Mouse (Mus musculus): ENCODE results near the gene Ccdc63. TPM values are rescaled to one million over a fixed set of nuclear protein-coding genes. Genes with fewer than 3 reads are reported as not detected.
A peak's percentile ranks its signal among the peaks of the same experiment; 100 is the strongest.
"Not testable (repeated sequence)": the region's sequence is repeated elsewhere in the genome, so short reads cannot be mapped to it uniquely, and the experiment has no call there.

The Ccdc63 gene
- total RNA-seq (2021): under 1 TPM in 1 of 2 experiments, not detected in 1; 0.36 TPM

- no peak for DNase-seq
Measured at GRCm38 (mm10) chr5:122140723-122141122, at the start of gene Ccdc63. Ccdc63 (minus strand) TSS chr5:122140823.

DNA sequence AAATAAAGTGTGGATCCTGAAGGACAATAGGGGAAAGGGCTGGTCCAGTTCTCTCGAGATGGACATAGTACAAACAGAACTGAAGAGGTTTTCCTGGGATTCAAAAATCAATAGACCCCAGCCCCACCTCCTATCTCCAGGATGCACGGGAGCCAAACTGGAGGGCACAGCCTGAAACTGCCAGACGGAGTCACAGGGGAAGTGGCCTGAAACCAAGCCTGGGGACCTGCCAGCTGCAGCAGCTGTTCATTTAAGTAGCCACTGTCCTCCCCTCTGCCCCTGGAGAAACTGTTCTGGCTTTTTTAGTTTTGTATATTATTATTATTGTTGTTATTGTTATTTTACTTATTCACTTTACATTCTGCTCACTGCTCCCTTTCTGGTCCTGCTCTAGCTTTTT is 48.5 kb upstream of the Ccdc63 start:
- no peak for DNase-seq

DNA sequence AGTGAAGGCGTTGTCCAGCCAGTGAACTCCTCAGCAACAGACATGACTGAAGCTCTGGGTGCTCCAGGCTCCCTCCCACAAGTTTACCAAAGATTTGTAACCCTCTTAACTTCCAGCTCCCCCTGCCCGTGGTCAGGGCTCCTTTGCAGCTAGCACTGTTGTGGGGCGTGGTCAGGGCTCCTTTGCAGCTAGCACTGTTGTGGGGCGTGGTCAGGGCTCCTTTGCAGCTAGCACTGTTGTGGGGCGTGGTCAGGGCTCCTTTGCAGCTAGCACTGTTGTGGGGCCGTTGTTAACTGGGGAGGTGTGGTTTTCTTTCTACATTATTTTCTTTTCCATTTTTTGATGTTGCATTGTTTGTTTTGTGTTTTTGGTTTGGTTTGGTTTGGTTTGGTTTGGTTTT is 44.2 kb upstream of the Ccdc63 start:
- not testable (repeated sequence) for DNase-seq

- DNase-seq: no peak
Measured at GRCm38 (mm10) chr5:122184283-122184806, 43.7 kb upstream of the Ccdc63 start.

DNA sequence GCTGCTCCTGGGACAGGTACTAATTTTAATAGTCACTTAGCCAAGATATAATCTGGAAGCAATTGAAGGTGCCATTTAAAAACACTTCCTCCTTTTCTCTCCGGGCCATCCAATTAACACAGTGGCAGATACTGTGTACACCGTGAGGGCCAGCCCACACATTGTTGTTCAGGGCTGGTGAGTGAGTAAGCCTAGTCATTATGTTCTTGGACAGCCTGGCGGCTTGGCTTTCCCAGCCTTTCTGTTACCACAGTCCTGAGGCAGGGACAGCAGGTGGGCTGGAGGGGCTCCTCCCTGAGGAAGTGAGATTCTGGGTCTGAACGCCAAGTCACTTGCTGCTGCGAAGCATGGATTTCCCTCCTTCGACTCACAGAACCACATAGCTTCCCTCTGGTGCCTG is 39.0 kb upstream of the Ccdc63 start:
- DNase-seq: no peak

DNA sequence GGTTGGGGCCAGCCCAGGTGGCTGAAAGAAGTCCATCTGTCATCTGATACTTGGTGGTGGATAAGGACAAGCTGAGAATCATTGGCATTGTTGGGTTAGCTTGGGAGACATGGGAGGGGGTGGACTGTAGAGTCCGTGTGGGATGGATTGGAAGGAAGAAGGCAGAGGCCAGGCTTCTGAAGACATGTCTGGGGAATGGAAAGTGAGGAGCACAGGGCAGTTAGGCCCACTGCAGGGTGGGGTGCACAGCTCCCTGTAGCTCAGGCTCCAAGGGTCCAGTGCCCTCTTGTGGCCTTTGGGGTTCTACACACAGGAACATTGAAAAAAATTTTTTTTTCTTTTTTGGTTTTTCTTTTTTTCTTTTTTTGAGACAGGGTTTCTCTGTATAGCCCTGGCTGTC is 35.8 kb upstream of the Ccdc63 start:
- peak; percentile 76 for DNase-seq

- DNase-seq: no peak
Measured at GRCm38 (mm10) chr5:122175961-122176360, 35.3 kb upstream of the Ccdc63 start.

DNA sequence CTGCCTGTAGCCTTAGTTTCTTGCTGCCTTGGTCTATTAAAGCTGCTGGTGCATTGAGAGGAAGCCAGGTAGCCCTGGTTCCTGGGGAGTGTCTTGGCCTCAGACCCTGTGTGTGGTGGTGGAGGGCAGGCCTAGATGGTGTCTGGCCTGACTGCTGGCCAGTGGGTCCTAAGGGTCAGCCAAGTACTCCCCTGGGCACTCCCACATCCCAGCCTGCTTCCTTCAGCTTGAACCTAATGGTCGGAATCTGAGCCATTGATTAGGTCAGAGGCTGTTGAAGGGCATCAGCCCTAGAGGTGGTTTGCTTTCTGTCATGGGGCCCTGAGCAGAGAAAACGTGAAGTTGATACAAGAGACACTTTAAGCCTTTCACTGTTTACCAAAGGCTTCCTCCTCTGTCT is 34.8 kb upstream of the Ccdc63 start:
- DNase-seq: no peak

DNA sequence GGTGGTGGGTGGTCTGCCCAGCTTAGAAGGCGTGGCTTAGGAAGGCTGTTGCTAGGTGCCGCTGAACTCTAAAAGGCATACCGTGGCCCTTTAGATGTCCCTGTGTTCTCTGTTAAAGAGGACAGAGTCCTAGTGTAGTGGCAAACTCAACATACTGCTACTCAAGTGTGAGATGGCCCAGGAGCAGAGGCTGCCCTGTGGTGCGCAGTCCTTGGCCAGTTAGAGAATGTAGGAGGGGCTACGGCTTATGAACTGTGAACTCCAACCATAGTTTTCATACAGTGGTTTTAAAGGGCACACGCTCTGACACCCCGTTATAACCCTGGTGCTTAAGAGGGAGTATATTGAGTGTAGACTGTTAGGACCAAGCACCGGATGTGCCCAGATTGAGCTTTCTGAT is 30.4 kb upstream of the Ccdc63 start:
- no peak for DNase-seq

- no peak for DNase-seq
Measured at GRCm38 (mm10) chr5:122168344-122169069, 27.9 kb upstream of the Ccdc63 start.

DNA sequence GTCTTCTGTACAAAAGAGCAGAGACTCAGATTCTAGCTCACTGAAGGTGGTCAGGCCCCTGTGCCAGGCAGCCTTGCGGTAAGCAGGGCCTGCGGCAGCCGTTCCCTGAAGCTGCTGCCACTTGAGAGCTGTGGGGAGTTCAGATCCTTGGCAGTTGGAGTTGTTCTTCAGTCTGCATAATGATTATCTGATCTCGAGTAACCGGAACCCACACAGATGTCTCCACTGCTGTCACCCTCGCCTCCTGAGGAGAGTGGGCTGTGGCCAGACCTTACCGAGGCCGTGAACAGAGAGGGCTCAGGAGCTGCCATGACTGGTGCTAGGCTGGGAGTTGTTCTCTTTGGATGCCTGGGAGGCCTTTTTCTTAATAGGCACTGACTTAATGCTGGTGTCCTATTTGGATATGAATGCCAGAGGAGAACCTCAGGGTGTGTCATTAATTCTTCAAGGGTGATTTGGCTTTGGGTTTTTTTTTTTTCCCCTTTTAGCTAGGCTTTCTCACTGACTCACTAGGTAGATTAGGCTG is 26.1 kb upstream of the Ccdc63 start:
- DNase-seq: no peak

DNA sequence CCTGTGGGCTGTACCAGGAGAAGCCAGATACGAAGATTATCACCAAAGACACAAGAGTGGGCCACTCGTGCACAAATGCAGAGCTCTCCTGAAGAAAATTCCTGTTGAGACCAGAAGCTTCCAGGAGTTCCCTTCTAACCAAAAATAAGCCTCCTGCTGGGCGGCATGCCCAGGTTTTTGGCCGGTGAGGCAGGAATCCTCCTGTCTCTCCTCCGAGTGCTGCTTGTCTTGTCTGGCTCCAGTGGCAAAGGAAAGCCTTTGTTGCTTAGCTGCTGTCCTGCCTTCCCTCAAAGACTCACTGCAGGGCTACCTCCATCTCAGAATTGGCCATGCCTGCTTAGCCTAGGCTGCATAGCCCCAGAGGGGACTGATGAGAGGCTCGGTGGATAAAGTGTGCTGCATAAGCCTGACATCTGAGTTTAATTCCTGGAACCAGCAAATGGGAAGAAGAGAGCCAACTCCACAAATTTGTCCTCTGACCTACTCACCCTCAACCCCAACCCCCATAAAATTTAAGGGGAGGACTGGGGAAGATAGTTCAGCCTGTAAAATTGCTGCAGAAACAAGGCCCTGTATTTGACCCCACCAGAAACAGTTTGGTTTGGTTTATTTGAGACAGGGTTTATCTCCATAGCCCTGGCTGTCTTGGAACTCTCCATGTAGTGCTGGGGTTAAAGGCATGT is 24.8 kb upstream of the Ccdc63 start:
- DNase-seq: peak; percentile 38

- no peak for DNase-seq
Measured at GRCm38 (mm10) chr5:122164011-122164410, 23.4 kb upstream of the Ccdc63 start.

GRCm38 (mm10) chr5:122163194-122163593 is 22.6 kb upstream of the Ccdc63 start:
- DNase-seq: no peak

DNA sequence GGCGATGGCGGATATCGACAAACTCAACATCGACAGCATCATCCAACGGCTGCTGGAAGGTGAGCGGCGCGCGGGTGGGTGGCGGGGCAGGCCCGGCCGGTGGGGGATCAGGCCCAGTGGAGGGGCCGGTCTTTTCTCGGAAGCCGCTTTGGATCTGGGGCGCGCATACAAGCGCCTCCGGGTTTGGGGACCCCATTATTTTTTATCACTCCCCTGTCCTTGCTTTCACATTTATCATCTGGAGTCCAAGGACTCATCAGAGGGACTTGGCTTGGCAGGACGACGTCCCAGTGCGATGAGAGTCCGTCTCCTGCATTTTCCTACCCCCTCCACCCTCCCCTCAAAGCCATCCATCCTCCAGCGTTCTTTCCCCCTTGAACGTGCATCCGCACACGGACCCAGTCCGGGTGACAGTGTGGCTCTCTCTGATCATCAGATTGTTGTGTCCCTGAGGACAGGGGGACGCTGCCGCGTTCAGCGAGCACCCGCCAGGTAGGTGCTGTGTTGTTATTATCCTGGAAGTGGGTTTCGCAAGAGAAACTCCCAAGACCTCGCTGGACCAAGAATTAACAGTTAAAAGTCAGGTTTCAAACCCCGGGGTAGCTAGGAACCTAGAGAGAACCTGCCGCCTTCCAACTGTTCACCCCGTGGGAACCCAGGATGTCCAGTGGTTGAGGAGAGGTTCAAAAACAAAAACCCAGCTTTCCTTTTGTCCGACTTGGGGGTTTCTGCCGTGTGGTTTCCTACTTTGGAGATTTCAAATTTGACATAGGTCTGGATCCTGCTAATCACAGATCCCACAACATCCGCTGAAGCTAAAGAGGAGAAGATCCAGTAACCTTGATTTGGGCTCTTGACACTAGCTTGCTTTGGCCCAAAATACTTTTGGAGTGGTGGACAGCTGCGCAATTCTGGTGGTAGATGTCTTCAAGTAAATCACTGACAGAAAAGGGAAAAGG is 18.2 kb upstream of the Ccdc63 start:
- DNase-seq: no peak

DNA sequence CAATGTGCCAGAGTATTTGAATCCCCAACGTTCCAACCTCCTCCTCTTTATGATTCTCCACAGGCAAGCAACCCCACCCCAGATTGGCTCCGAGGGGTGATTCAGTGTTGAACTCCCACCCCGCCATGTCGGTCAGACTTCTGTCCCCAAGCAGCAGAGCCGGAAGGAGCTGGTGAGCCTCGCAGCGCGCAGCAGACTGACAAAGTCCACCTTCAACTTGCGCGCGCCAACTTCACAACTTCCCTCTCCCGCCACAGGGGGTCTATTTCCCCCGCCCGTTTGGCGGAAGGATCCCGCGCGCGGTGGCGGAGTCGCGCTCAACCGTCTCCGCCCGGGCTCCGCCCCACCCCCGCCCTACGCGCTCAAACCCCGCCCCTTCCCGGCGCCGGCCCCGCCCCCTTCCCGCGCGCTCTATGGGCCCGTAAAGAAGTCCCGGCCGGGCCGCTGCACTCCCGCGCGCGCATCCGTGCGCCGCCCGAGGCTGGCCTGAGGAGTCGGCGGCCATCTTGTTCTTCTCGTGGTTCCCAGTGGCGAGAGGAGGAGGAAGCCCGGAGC is 17.3 kb upstream of the Ccdc63 start, which contains the start of gene Ppp1cc:
Gene Ppp1cc, plus strand, starts transcription at position 452 of the 555 bp plus-strand sequence.
- DNase-seq: peak; percentile 95

DNA sequence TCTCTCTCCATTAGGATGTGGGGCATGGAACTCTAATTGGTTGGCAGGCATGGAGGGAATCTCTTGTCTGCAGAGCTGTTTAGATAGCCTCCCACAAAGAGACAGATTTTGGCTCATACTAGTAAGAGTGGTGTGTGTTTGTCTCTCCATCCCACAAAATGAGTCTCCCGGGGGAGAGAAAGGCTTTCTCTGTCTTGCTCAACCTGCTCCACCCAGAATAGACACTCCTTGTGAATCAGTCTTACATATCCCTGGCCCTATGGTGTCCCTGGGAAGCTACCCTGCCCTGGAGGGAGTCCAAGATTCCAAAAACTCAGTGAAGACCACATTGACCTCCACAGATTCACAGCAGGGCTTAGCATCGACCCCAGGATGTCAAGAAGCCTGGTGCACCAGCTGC is 15.9 kb upstream of the Ccdc63 start:
- no peak for DNase-seq

DNA sequence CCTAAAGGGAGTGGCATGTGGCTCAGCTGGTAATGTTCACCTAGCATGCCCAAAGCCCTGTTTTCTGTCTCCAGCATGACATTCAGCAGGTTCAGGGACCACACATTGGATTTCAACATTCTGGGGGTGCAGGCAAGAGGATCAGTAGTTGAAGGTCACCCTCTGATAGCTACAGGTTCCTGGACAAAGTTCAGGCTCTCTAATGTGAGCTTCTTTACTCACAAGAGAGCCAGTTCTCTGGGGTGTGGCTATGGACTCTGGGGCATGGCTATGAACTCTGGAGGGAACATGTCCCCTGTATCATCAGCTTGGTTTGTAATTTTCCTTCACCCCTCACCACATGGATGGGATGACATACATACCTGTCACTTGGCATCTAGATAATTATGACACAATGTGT is 15.0 kb upstream of the Ccdc63 start:
- no peak for DNase-seq

- no peak for DNase-seq
Measured at GRCm38 (mm10) chr5:122154782-122155181, 14.2 kb upstream of the Ccdc63 start.

DNA sequence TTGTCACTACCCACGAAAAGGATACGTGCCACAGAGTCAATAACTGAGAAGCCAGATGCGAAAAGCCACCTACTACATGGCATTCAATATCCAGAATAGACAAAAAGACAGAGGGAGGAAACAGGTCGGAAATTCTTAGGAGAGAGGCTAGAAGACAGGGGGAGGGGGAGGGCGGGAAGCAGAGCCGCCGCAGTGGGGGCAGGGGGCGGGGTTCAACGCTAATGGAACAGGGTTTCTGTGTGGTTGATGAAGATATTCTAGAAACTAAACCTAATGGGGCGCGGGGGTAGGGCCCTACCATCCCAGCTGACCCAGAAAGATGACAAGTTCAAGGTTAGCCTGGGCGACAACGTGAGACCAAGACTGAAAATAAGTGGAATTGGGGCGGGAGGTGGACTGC is 13.4 kb upstream of the Ccdc63 start:
- no peak for DNase-seq

DNA sequence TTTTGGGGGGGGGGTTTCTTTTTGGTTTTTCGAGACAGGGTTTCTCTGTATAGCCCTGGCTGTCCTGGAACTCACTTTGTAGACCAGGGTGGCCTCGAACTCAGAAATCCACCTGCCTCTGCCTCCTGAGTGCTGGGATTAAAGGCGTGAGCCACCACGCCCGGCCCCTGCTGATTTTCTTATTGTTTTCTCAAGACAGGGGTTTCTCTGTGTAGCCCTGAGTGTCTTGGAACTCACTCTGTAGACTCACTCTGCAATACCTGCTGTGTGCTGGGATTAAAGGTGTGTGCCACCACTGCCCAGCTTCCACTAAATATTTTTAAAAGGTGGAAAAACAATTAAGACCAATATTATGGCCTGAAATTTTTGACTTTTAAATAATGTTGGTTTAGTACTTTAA is 11.9 kb upstream of the Ccdc63 start:
- not testable (repeated sequence) for DNase-seq

GRCm38 (mm10) chr5:122149259-122149658 is 8.6 kb upstream of the Ccdc63 start:
- DNase-seq: no peak
